Mouse (Mus musculus) lung, postnatal 0 days (tissue): Measurements from ENCODE around the gene Akr1b8.

Source experiments
- CTCF ChIP-seq: IDR thresholded peaks from 2 replicates; pipeline ENCODE4 v1.5.1; 2016; ENCODE audit warnings: antibody characterized with exemption, mild to moderate bottlenecking
- EP300 ChIP-seq: IDR thresholded peaks from 2 replicates; pipeline ENCODE4 v1.6.1; 2016; ENCODE audit warnings: antibody characterized with exemption, mild to moderate bottlenecking, control low read depth

DNA sequence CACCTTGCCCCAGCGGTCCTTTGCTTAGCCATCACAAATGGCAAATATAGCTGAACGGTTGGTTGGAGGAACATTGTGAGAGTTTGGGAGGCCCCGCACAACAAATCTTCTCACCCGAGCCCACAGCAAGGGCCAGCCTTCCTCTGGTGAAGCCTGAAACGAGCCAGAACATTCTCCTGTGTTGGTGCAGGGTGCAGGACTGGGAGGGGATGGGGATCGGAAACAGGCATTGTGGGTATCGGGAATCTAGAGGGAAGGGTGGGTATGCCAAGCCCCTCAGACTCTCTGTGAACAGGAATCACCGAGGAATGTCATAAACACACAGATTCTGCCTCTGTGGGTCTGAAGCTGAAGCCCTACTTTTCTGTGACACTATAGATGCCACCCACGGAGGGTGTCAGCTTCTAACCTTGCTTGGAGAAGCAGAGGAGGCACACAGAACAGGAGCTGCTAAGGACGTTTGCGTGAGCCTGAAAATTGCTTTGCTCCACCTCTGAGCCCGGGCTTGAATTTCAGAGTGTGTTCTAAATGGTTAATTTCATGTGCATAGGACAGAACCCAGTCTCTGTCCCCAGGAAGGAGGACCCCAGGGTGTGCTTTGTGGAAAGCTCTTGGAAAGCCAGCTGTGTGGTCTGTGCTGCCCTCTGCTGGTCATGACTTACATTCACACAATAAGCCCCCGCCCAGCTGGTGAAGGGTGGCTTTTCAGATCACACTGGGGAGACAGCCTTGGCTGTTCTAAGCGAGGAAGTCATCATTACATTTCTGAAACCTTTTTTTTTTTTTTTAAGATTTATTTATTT is 7.6 kb upstream of the Akr1b8 start:
- TF ChIP-seq CTCF = peak; percentile 95
- no peak for TF ChIP-seq EP300
